Mouse (Mus musculus) olfactory bulb, adult 2 months (tissue): ENCODE data around the gene Abca13.

Experiments
- CTCF ChIP-seq: fragments of 200-500 bp; IDR thresholded peaks from 2 replicates; pipeline ENCODE4 v1.5.1; 2012; ENCODE audit warnings: low read depth, mild to moderate bottlenecking, low read length, moderate library complexity; ENCODE audit not compliant: insufficient read depth
- POLR2A ChIP-seq: fragments of 200-500 bp; IDR thresholded peaks from 2 replicates; pipeline ENCODE4 v1.6.1; 2012; ENCODE audit warnings: mild to moderate bottlenecking, low read depth, low read length, moderate library complexity; ENCODE audit not compliant: insufficient read depth

GRCm38 (mm10) chr11:9568302-9568701 lies 376.6 kb downstream of the Abca13 start:
- no peak for TF ChIP-seq CTCF
- TF ChIP-seq POLR2A = no peak
